ENCODE assay signal across 8 mouse cellular contexts in the genomic region with DNA sequence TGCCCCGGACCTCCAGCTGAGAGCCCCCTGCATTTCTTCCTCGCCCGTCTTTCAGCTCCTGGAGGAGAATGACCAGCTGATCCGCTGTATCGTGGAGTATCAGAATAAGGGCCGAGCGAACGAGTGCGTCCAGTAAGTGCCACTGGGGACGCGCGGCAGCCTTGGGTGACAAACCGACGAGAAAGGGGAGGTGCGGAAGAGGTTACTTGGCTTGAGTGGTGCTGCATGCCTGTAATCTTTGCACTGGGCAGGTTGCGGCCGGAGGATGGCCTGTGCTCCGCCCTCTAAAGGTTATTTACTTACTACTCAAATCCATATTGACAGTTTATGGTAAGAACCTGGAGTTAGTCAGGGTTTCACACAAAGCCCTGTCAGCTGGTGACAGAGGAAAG. TPM values are rescaled to one million over a fixed set of nuclear protein-coding genes. Genes with fewer than 3 reads are reported as not detected.
DNase-seq lines count a peak whose midpoint lies in the region; ATAC-seq and TF ChIP-seq lines count a peak whose summit lies in the region.

No protein-coding gene starts in this region.

- peak overlapping the region; percentile 85 for H3K27ac ChIP-seq in kidney, adult 2 months (ENCODE audit: insufficient read depth, low read depth, low read length)
- H3K27ac ChIP-seq in forebrain, embryonic 13.5 days = peak overlapping the region; percentile 88
- peak overlapping the region; percentile 92 for H3K27ac ChIP-seq in liver, adult 2 months (replicated peaks; ENCODE audit: insufficient read depth, low read depth, low read length)
- H3K27ac ChIP-seq in neural tube, embryonic 12.5 days = peak overlapping the region; percentile 72

- no peak for TF ChIP-seq CTCF in kidney, adult 2 months (conservative IDR thresholded peaks at IDR 0.05; ENCODE audit: insufficient read depth, insufficient read length, low read depth, low read length)
- TF ChIP-seq CTCF in liver, adult 2 months (IDR thresholded peaks at IDR 0.05; ENCODE audit: low read depth, low read length) = 0 out of 2 replicates have a peak, but pooled peaks have one; percentile 16

- peak; percentile 69 for DNase-seq in kidney, adult 2 months
- DNase-seq in kidney, postnatal 4 days = no peak
- peak; percentile 29 for DNase-seq in MEL-GATA-1-ER (ENCODE audit: extremely low read depth, low read depth)
- peak; percentile 89 for DNase-seq in liver, adult 2 months (ENCODE audit: extremely low read depth, low read depth, low spot score)
- no peak for DNase-seq in left cerebral cortex, adult 11 months (ENCODE audit: low spot score)
- DNase-seq in cerebellum, adult 11-12 months = no peak

- H3K4me1 ChIP-seq in kidney, adult 2 months (ENCODE audit: control insufficient read depth, insufficient read depth, low read length) = peaks cover 12% of the 10 kb centered on the region; the same call in 1 of the 2 replicates
- peaks cover 16% of the 10 kb centered on the region for H3K4me1 ChIP-seq in forebrain, embryonic 13.5 days
- peaks cover 13% of the 10 kb centered on the region for H3K4me1 ChIP-seq in liver, adult 2 months (ENCODE audit: control insufficient read depth, insufficient read depth, low read length)
- peaks cover 21% of the 10 kb centered on the region for H3K4me1 ChIP-seq in neural tube, embryonic 12.5 days

- peak overlapping the region; percentile 93 for H3K4me3 ChIP-seq in kidney, adult 2 months (ENCODE audit: insufficient read depth, low read depth, low read length)
- peak overlapping the region; percentile 92 for H3K4me3 ChIP-seq in forebrain, embryonic 13.5 days
- peak overlapping the region; percentile 65 for H3K4me3 ChIP-seq in liver, adult 2 months (ENCODE audit: insufficient read depth, low read depth, low read length)
- H3K4me3 ChIP-seq in neural tube, embryonic 12.5 days = peak overlapping the region; percentile 69

- H3K9ac ChIP-seq in forebrain, embryonic 13.5 days = peak overlapping the region; percentile 91
- peak overlapping the region; percentile 84 for H3K9ac ChIP-seq in liver, adult 2 months (ENCODE audit: low read depth, low read length)
- peak overlapping the region; percentile 89 for H3K9ac ChIP-seq in neural tube, embryonic 12.5 days

- peak overlapping the region; percentile 89 for H3K4me2 ChIP-seq in forebrain, embryonic 13.5 days
- peak overlapping the region; percentile 85 for H3K4me2 ChIP-seq in neural tube, embryonic 12.5 days (replicated peaks)

- peak; percentile 26 for ATAC-seq in forebrain, embryonic 13.5 days
- ATAC-seq in neural tube, embryonic 12.5 days (ENCODE audit: low FRiP score, low read depth) = peak; percentile 42

- H3K9me3 ChIP-seq in forebrain, embryonic 13.5 days (replicated peaks) = no peaks in the 10 kb centered on the region
- H3K9me3 ChIP-seq in neural tube, embryonic 12.5 days = no peaks in the 10 kb centered on the region

- no peak for TF ChIP-seq POLR2A in kidney, adult 2 months (IDR thresholded peaks at IDR 0.05; ENCODE audit: low read depth, low read length)
- TF ChIP-seq POLR2A in liver, adult 2 months (IDR thresholded peaks at IDR 0.05; ENCODE audit: extremely low read depth, insufficient read depth, low read length) = peak; percentile 42; the same call in 1 of the 2 replicates

- peaks cover 9% of the 10 kb centered on the region; the same call in 1 of the 2 replicates for H3K79me2 ChIP-seq in liver, adult 2 months (ENCODE audit: control insufficient read depth, insufficient read depth, low read length)

- no peaks in the 10 kb centered on the region for H3K27me3 ChIP-seq in kidney, adult 2 months (replicated peaks; ENCODE audit: control insufficient read depth, insufficient read depth, low read length)
- H3K27me3 ChIP-seq in forebrain, embryonic 13.5 days = no peaks in the 10 kb centered on the region
- H3K27me3 ChIP-seq in liver, adult 2 months (ENCODE audit: control insufficient read depth, insufficient read depth, low read length) = no peaks in the 10 kb centered on the region
- no peaks in the 10 kb centered on the region for H3K27me3 ChIP-seq in neural tube, embryonic 12.5 days (replicated peaks)

- peaks cover 2% of the 10 kb centered on the region for H3K36me3 ChIP-seq in kidney, adult 2 months (ENCODE audit: control insufficient read depth, insufficient read depth, low read length)
- H3K36me3 ChIP-seq in forebrain, embryonic 13.5 days (ENCODE audit: poor library complexity, severe bottlenecking) = peaks cover 16% of the 10 kb centered on the region
- peaks cover 12% of the 10 kb centered on the region for H3K36me3 ChIP-seq in liver, adult 2 months (ENCODE audit: control insufficient read depth, insufficient read depth, low read length)
- H3K36me3 ChIP-seq in neural tube, embryonic 12.5 days = peaks cover 17% of the 10 kb centered on the region

- WGBS in kidney, adult 2 months = under 1% methylated on average over 18 of the region's 18 CpGs
- WGBS in forebrain, embryonic 13.5 days = under 1% methylated on average over 18 of the region's 18 CpGs
- under 1% methylated on average over 18 of the region's 18 CpGs for WGBS in liver, adult 2 months
- under 1% methylated on average over 18 of the region's 18 CpGs for WGBS in neural tube, embryonic 12.5 days

RNA-seq across cellular contexts. Expression of gene Ss18l2, which starts 0.5 kb away (rescaled TPM):
- polyA plus RNA-seq in kidney, adult 2 months (2012; rRNA removed) = 52.4 and 61.5 TPM in 2 replicates
- polyA plus RNA-seq in forebrain, embryonic 13.5 days (2015; fragmentation: Nextera tagmentation; extraction: Ambion mirVana) = 130 and 159 TPM in 2 replicates
- total RNA-seq in liver, adult 2 months (2014; rRNA removed) = 82.4 and 83.3 TPM in 2 replicates
- polyA plus RNA-seq in liver, adult 2 months (2012; rRNA removed) = 35.2 and 56.8 TPM in 2 replicates
- 131 and 134 TPM in 2 replicates for polyA plus RNA-seq in neural tube, embryonic 12.5 days (2016; fragmentation: Nextera tagmentation; extraction: Ambion mirVana)

RNA-seq across cellular contexts. Expression of gene Sec22c, which starts 5.3 kb away (rescaled TPM):
- polyA plus RNA-seq in kidney, adult 2 months (2012; rRNA removed) = 6.6 and 7.4 TPM in 2 replicates
- 29.9 and 35.1 TPM in 2 replicates for polyA plus RNA-seq in forebrain, embryonic 13.5 days (2015; fragmentation: Nextera tagmentation; extraction: Ambion mirVana)
- total RNA-seq in liver, adult 2 months (2014; rRNA removed) = 3.7 and 4.1 TPM in 2 replicates
- 5.7 and 9.5 TPM in 2 replicates for polyA plus RNA-seq in liver, adult 2 months (2012; rRNA removed)
- polyA plus RNA-seq in neural tube, embryonic 12.5 days (2016; fragmentation: Nextera tagmentation; extraction: Ambion mirVana) = 21.5 and 23.5 TPM in 2 replicates

RNA-seq across cellular contexts. Expression of gene Nktr, which starts 8.4 kb away (rescaled TPM):
- 24.8 and 28.5 TPM in 2 replicates for polyA plus RNA-seq in kidney, adult 2 months (2012; rRNA removed)
- 69.5 and 70.9 TPM in 2 replicates for polyA plus RNA-seq in forebrain, embryonic 13.5 days (2015; fragmentation: Nextera tagmentation; extraction: Ambion mirVana)
- total RNA-seq in liver, adult 2 months (2014; rRNA removed) = 36.7 and 38.4 TPM in 2 replicates
- polyA plus RNA-seq in liver, adult 2 months (2012; rRNA removed) = 13.0 and 27.2 TPM in 2 replicates
- polyA plus RNA-seq in neural tube, embryonic 12.5 days (2016; fragmentation: Nextera tagmentation; extraction: Ambion mirVana) = 57.6 and 64.5 TPM in 2 replicates

RNA-seq across cellular contexts. Expression of gene Zfp651, which starts 48.5 kb away (rescaled TPM):
- polyA plus RNA-seq in kidney, adult 2 months (2012; rRNA removed) = 25.4 and 29.5 TPM in 2 replicates
- 8.1 and 8.4 TPM in 2 replicates for polyA plus RNA-seq in forebrain, embryonic 13.5 days (2015; fragmentation: Nextera tagmentation; extraction: Ambion mirVana)
- 0.27 and 0.37 TPM in 2 replicates for total RNA-seq in liver, adult 2 months (2014; rRNA removed)
- 0.62 and 1.2 TPM in 2 replicates for polyA plus RNA-seq in liver, adult 2 months (2012; rRNA removed)
- 13.1 and 19.2 TPM in 2 replicates for polyA plus RNA-seq in neural tube, embryonic 12.5 days (2016; fragmentation: Nextera tagmentation; extraction: Ambion mirVana)

Comparison
In these comparisons a context has a peak if more than half of its experiments do, and no peak if none do; other contexts are left out.
1. DNase-seq: peak in kidney, adult 2 months (single experiment), MEL-GATA-1-ER (single experiment) and liver, adult 2 months (single experiment); none in kidney, postnatal 4 days (0 of 2), left cerebral cortex, adult 11 months (single experiment) and cerebellum, adult 11-12 months (single experiment).
2. Peak in every context shown above with its lines, with median percentiles within 50 percentile points of each other: H3K27ac ChIP-seq, H3K4me3 ChIP-seq and H3K9ac ChIP-seq.